Mouse (Mus musculus): ENCODE data around the gene Ptprz1.

GRCm38 (mm10) chr6:22901983-22902382 lies 26.7 kb downstream of the Ptprz1 start:
- TF ChIP-seq CTCF (conservative IDR thresholded peaks at IDR 0.05; ENCODE audit: insufficient read depth, insufficient read length, low read depth, low read length) = no peak
- TF ChIP-seq POLR2A (IDR thresholded peaks at IDR 0.05; ENCODE audit: low read depth, low read length) = no peak

Data from kidney, adult 2 months (tissue).